Mouse (Mus musculus) spleen, embryonic (tissue): ENCODE results near the gene Hmgxb4.

Experiments
- CTCF ChIA-PET: fragments of 350-600 bp; sonication (Branson Sonifier 250); formaldehyde crosslinking; loops from one replicate; lab custom pipeline; 2022; lab: Charles Lee

Gene Hmgxb4

DNA sequence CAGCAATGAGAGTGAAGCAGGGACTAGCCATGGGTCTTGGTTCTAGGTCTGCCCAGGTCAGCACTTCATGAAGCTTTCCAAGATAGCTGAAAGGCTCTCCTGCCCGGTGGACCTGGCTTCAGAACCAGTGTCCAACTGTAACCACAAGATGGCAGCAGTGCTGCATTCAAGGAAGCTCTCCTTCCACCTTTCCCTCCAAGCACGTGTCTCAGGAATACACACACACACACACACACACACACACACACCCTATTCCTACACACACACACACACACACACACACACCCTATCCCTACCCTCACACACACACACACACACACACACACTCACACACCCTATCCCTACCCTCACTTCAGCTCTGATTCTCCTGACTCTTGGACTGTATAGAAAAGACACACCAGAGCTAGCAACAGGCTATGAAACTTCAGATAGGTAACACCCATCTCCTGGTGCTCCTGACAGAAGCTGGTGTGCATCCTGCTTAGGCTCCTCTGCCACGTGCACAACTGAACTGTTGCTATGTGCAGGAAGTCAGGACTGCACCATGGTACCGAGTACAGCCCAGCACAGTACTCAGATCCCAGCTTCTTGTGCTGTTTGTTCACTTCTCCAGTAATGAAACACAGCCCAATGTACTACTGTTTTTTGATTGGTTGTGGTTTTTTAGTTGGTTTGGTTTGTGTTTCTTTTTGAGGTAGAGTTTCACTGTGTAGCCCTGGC lies 78.6 kb downstream of the Hmgxb4 start:
- CTCF ChIA-PET: interaction anchor here (0.5 to 1.4 kb wide), 5 partner anchors 29 to 507 kb away, joined by 3 to 6 read pairs (median 4); no protein-coding TSS in a partner anchor

GRCm38 (mm10) chr8:75074876-75075275 lies 81.7 kb downstream of the Hmgxb4 start:
- CTCF ChIA-PET: no interaction called here

DNA sequence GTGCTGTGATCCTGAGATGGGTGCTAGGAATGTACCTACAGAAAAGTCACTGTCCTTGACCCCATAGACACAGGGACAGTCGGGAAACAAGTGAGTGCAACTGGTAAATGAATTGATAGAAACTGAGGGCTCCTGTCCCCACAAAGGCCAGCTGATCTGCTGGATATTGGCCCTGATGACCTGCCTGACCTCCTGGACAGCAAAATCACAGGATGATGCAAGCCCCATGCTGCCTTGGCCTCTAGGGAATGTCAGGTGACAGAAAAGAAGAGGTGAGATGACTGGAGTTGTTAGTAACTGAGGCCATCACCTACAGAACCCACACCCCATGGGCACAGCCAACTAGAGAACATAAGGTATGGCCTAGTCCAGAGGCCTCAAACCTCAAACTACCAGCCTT lies 85.1 kb downstream of the Hmgxb4 start:
- CTCF ChIA-PET: interaction anchor here (1.4 kb wide), 1 partner anchor 141 kb away, joined by 3 read pairs; no protein-coding TSS in a partner anchor

- CTCF ChIA-PET: no interaction called here
These were observed 85.7 kb downstream of the Hmgxb4 start for GRCm38 (mm10) chr8:75078851-75079250.
